Mouse (Mus musculus) midbrain, embryonic 10.5 days (tissue): ENCODE results near the gene 4930467E23Rik. TPM values are rescaled to one million over a fixed set of nuclear protein-coding genes. Genes with fewer than 3 reads are reported as not detected.
"Not testable (repeated sequence)": the region's sequence is repeated elsewhere in the genome, so short reads cannot be mapped to it uniquely, and the experiment has no call there.

Experiments used
- DNase-seq: peaks from one replicate; pipeline ENCODE4 v3.0.0-alpha.2; 2017; ENCODE audit warnings: low spot score
- H3K27ac ChIP-seq: fragments of 300-500 bp; sonication (generic); replicated peaks from 2 replicates; pipeline ENCODE4 v1.5.1; 2016; ENCODE audit warnings: mild to moderate bottlenecking
- H3K27me3 ChIP-seq: fragments of 300-500 bp; sonication (generic); 2 replicates; pipeline ENCODE4 v1.6.1; 2016; ENCODE audit warnings: low read depth, mild to moderate bottlenecking; ENCODE audit not compliant: poor library complexity, severe bottlenecking
- H3K36me3 ChIP-seq: fragments of 300-500 bp; sonication (generic); 2 replicates; pipeline ENCODE4 v1.6.1; 2016; ENCODE audit warnings: mild to moderate bottlenecking, moderate library complexity
- H3K4me1 ChIP-seq: fragments of 300-500 bp; sonication (generic); 2 replicates; pipeline ENCODE4 v1.6.1; 2016
- H3K4me3 ChIP-seq: fragments of 300-500 bp; sonication (generic); 2 replicates; pipeline ENCODE4 v1.5.1; 2016; ENCODE audit warnings: mild to moderate bottlenecking, moderate library complexity
- H3K9me3 ChIP-seq: fragments of 300-500 bp; sonication (generic); replicated peaks from 2 replicates; pipeline ENCODE4 v1.6.1; 2016; ENCODE audit warnings: mild to moderate bottlenecking
- whole genome bisulfite sequencing: fragments of 180-500 bp; shearing (Covaris S2); methylation state at CpG from one replicate; pipeline ENCODE4 v1.1.7; 2016; 5-methylcytosine and 5-hydroxymethylcytosine counted together
- polyA plus RNA-seq: library from polyadenylated mRNA; unstranded; fragments of >200 nt; fragmentation: Nextera tagmentation; extraction: Ambion mirVana; gene quantifications from 2 replicates; pipeline ENCODE4 v1.2.1, GENCODE M21; 2016

4930467E23Rik gene
- polyA plus RNA-seq, 1 experiment from 2014 or later: not detected

DNA sequence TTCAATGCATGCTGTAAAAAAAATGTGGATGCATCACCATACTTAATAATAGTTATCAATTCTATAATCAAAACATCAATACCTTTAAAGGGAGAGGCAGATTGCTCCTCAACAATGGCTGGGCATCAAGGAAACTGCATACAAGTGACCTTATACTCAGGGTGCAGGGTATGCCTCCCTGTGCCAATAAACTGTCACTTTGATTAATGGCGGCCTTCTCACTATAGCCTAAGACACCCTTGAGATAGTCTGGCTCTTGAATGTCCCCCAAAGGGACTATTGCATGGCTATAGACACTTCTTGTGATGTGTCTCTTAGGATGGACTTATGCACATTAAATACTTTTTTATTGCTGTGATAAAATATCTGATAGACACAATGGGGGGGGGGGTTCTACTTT is 48.8 kb downstream of the 4930467E23Rik start:
- 61% methylated on average over 1 of the region's 1 CpGs for WGBS
- H3K9me3 ChIP-seq: peaks cover 29% of the 10 kb centered on the region
- H3K4me1 ChIP-seq, H3K4me3 ChIP-seq, H3K27me3 ChIP-seq, H3K36me3 ChIP-seq, H3K27ac ChIP-seq, DNase-seq: not testable (repeated sequence)

DNA sequence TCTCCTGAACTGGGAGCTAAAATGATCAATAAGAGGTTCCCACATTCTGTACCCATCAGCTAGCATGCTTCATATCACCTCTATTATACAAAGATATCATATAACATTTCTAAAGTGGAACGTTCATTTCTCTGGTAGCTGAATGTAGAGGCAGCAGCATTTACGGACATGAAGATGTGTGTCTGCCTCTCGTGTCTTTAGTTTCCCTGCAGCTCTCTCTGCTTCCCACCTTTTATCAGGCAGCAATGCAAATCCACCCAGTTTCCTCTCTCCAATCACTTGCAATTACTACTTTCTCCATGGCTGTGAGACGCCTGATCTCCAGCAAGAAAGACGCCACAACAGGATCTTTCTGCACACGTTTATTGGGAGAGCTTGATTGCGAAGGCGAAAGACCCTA is 49.5 kb downstream of the 4930467E23Rik start:
- peaks cover 30% of the 10 kb centered on the region for H3K9me3 ChIP-seq
- H3K27me3 ChIP-seq, H3K4me1 ChIP-seq, DNase-seq, H3K27ac ChIP-seq, H3K4me3 ChIP-seq, H3K36me3 ChIP-seq: not testable (repeated sequence)
- 93% methylated on average over 8 of the region's 8 CpGs for WGBS

DNA sequence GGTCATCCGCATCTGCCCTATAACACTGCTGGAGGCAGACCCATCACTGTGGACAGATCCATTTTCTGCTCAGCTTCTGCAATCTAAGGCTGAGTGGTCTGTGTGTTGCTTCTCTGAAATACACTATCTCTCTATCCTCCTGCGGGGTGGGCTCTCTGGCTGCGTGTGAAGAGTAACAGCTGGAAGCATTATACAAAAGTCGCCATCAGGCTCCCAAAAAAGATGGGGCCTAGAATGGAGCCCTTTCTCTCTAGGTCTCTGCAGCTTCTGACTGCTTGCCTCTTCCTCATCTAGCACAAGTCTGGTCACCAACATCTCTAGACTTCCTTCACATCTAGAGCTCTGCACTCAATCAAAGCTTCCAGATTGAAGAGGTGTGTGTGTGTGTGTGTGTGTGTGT is 50.8 kb downstream of the 4930467E23Rik start:
- peaks cover 37% of the 10 kb centered on the region for H3K9me3 ChIP-seq
- not testable (repeated sequence) for DNase-seq, H3K4me1 ChIP-seq, H3K27ac ChIP-seq, H3K36me3 ChIP-seq, H3K27me3 ChIP-seq, H3K4me3 ChIP-seq
- WGBS: 91% methylated on average over 4 of the region's 4 CpGs

DNA sequence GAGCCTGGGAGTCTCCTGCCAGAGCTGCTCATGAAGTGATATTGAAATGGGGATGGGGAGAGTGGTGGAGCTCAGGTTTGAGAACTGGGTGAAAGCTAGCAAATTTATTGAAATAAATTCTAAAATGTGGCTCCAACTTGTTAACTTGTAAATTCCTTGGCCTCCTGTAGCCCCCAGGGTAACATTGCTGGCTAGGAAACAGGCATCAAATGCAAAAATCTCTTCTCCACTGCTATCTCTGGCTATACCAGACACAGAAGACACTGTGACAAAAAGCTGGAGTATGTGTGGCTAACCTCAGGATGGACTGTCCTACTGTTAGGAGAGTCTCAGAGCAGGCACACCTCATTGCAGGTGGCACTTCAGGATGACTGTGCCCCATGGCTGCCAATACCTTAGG is 51.3 kb downstream of the 4930467E23Rik start:
- H3K27ac ChIP-seq, H3K4me3 ChIP-seq, DNase-seq, H3K4me1 ChIP-seq, H3K27me3 ChIP-seq, H3K36me3 ChIP-seq: not testable (repeated sequence)
- peaks cover 37% of the 10 kb centered on the region for H3K9me3 ChIP-seq

DNA sequence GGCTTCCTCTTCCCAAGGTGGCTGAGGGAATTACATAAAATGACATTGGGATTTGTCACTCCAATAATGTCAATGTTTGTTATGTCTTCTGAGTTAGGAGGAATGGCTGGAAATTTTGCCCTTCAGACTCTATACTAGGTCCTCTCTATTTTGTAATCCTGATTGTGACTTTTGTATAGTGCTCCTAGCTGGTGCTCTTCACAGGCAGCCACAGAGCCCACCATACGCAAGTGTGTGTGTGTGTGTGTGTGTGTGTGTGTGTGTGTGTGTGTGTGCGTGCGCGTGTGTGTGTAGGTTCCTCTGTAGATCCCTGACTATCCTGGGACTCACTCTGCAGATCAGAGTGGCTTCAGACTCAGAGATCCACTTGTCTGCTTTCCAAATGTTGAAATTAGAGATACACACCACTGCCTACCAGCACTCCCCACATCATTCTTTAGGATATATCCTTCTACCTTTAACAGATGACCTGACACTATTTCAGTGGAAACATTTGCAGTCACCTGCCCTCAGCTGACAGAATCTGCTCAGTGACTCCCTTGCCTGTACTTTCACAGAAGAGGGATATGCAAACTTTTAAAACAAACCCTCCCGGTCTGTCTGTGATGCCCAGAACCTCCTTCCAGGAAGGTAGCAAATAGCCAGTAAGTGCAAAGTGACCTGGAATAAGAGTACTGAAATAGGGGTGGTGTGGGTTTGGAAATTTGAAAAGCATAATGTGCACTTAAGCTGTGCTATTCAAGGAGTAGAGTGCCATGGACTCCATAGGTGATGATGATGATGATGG is 52.1 kb downstream of the 4930467E23Rik start:
- 97% methylated on average over 5 of the region's 5 CpGs for WGBS
- not testable (repeated sequence) for H3K27ac ChIP-seq

DNA sequence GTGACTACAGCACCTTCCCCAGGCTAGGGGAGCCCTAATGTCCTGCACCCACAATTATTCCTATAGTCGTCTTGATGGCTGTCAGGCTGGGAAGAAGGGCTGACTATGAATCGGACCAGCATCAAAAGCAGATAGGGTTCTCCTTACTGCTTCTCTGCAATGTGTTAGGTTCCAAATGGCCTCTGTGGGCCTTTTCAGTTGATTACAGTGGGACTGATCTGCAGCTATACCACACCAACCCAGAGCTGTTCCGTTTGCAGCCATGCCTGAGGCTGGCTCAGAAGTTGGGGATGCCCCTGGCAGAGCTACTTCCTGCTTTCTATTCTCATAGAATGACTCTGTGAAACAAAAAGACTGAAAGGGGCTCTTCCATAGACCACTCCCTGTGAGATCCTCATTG is 53.4 kb downstream of the 4930467E23Rik start:
- not testable (repeated sequence) for H3K27me3 ChIP-seq, H3K4me3 ChIP-seq, H3K4me1 ChIP-seq, H3K36me3 ChIP-seq, H3K27ac ChIP-seq, DNase-seq
- peaks cover 31% of the 10 kb centered on the region for H3K9me3 ChIP-seq
- WGBS: 89% methylated on average over 3 of the region's 3 CpGs

More for the DNA sequence above, 52.1 kb downstream of the 4930467E23Rik start:
- peaks cover 37% of the 10 kb centered on the region for H3K9me3 ChIP-seq
- not testable (repeated sequence) for H3K36me3 ChIP-seq, H3K27me3 ChIP-seq, DNase-seq, H3K4me1 ChIP-seq, H3K4me3 ChIP-seq

DNA sequence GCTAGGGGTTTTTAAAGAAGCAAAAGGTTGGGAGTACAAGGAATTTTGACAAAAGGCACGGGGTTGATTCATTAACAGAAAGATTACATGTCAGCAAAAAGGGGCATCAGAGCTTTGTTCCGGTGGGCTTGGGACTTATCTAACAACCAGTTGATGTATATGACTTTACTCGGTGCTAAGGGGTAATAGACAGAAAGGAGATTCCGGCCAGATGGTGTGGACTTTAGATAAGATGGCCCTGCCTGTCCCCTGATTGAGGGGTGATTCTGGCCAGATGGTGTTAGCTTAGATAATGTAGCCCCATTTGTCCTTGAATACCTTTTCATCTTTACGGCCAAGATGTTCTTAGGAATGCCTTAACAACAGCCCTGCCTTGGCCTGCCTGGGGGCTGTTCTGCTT is 54.5 kb downstream of the 4930467E23Rik start:
- H3K4me1 ChIP-seq, H3K4me3 ChIP-seq, H3K36me3 ChIP-seq, H3K27me3 ChIP-seq, H3K27ac ChIP-seq, DNase-seq: not testable (repeated sequence)
- peaks cover 26% of the 10 kb centered on the region for H3K9me3 ChIP-seq
- 62% methylated on average over 1 of the region's 5 CpGs for WGBS

DNA sequence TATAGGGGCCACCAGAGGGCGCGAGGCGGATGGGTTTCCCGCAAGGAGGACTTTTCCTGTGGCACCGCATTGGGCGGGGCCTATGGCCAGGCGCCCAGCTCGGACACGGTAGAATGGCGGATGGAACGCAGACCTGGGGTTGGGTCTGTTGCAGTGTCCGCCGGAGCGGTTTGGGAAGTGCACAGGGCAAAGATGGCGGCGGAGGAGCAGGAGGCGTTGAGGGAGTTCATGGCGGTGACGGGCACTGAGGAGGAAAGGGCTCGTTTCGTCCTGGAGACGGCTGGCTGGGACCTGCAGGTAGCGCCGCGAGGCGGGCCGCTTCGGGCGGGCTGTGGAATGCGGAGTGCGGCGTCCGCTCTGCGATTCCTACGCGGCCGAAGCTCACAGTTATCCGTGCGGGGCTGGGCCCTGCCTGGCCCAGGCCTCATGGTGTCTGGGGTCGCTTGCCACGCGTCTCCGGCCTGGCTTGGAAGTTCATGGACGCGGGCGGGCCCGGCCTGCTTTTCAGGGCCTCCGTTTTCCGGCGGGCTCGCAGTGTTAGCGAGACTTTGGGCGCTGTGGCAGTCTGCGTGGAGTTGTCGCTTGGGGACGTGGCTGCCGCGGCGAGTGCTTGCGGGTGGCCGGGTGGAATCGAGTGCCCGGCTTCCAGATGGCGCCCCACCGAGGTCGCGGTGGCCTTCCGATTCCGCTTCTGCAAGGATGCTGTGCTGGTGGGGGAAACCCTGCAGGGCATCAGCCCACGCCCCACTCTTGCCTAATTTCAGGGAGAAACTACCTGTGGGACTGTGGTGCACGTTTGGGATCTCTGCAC is 55.4 kb downstream of the 4930467E23Rik start:
- peak; percentile 92 for DNase-seq
- not testable (repeated sequence) for H3K4me1 ChIP-seq, H3K27me3 ChIP-seq, H3K36me3 ChIP-seq
- Histone ChIP-seq H3K9me3 (peaks cover 18% of the 10 kb centered on the region), H3K4me3 (peak overlapping the region; percentile 61), H3K27ac (peak overlapping the region; percentile 92)
- 16% methylated on average over 71 of the region's 71 CpGs for WGBS

DNA sequence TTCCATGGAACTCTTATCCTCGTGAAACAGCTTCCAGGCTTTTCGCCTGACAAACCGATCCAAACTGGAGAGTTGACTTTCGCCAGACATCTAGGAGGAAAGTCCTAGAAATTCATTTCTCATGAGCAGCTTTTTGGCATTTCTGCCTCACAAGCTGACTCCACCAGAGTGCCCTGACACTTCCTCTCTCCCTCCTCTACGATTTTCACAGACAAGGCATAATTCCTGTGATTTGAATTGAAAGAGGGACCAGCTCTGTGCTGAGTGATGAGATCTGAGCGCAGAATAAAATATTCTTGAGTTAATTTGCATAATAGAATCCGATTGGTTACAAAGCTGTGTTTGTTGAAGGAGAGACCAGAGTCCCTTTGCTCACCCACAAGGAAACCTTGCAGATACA is 63.3 kb downstream of the 4930467E23Rik start:
- not testable (repeated sequence) for H3K4me3 ChIP-seq, H3K9me3 ChIP-seq, H3K36me3 ChIP-seq, DNase-seq, H3K27ac ChIP-seq, H3K4me1 ChIP-seq, H3K27me3 ChIP-seq
- 83% methylated on average over 7 of the region's 7 CpGs for WGBS

Other genes with a start within 250 kb of the 4930467E23Rik start
- not detected in 2 replicates for gene Defb7, start 234.5 kb upstream of the 4930467E23Rik start, polyA plus RNA-seq
- gene Gm31371, start 173.8 kb downstream of the 4930467E23Rik start, polyA plus RNA-seq: not detected in 2 replicates